Comparison of ENCODE assay signal across 14 mouse cellular contexts in genomic region chr5:118636399-118637369, GRCm38 (mm10).
DNase-seq lines count a peak whose midpoint lies in the region; ATAC-seq and TF ChIP-seq lines count a peak whose summit lies in the region.
"Had no signal": no experiment of that assay in that cellular context is flagged by ENCODE, and none has a peak within 500 bp of the region (broad histone marks: within the 10 kb centered on the region; RNA-seq: fewer than 3 reads in every experiment).

No protein-coding gene starts in this region.

- H3K4me2 ChIP-seq in myocyte (ENCODE audit: low read depth): no peak overlapping the region
- H3K4me2 ChIP-seq: liver, embryonic 11.5 days had no signal

- no peaks in the 10 kb centered on the region for H3K27me3 ChIP-seq in embryonic facial prominence, embryonic 10.5 days (replicated peaks; ENCODE audit: low read depth, poor library complexity, severe bottlenecking)
- H3K27me3 ChIP-seq in myocyte (ENCODE audit: control insufficient read depth, insufficient read depth, insufficient read length): no peaks in the 10 kb centered on the region
- H3K27me3 ChIP-seq: Patski had no signal

- H3K36me3 ChIP-seq in embryonic facial prominence, embryonic 10.5 days (replicated peaks): no peaks in the 10 kb centered on the region
- no peaks in the 10 kb centered on the region for H3K36me3 ChIP-seq in myocyte (ENCODE audit: control insufficient read depth, insufficient read depth)

- DNase-seq in gastrocnemius, adult 2 months: no peak
- DNase-seq in gastrocnemius, postnatal 25 days: no peak
- no peak for DNase-seq in embryonic facial prominence, embryonic 10.5 days (ENCODE audit: low spot score)
- DNase-seq in adrenal gland, adult (ENCODE audit: inconsistent age in 2 of 2, low spot score in 1 of 2): no peak
- no peak for DNase-seq in left cerebral cortex, postnatal 4 days
- DNase-seq in MN1 (ENCODE audit: low spot score): no peak
- DNase-seq: adrenal gland, adult 8-10 months; cerebellum, adult 2 months; heart, postnatal 10 days; right cerebral cortex, postnatal 4 days had no signal

- peak; percentile 56 for ATAC-seq in megakaryocyte, adult 5-6 weeks (ENCODE audit: poor library complexity, severe bottlenecking)
- ATAC-seq: Patski had no signal

- peaks cover 73% of the 10 kb centered on the region for H3K79me2 ChIP-seq in myocyte (ENCODE audit: control insufficient read depth, insufficient read depth)

- H3K27ac ChIP-seq in gastrocnemius, adult 2 months: peak overlapping the region; percentile 67; the same call in 1 of the 2 replicates
- H3K27ac ChIP-seq in embryonic facial prominence, embryonic 10.5 days (replicated peaks): peak overlapping the region; percentile 70

- no peak overlapping the region for H3K4me3 ChIP-seq in gastrocnemius, adult 2 months
- H3K4me3 ChIP-seq in embryonic facial prominence, embryonic 10.5 days: no peak overlapping the region
- H3K4me3 ChIP-seq in myocyte: no peak overlapping the region

- peaks cover 64% of the 10 kb centered on the region for H3K4me1 ChIP-seq in embryonic facial prominence, embryonic 10.5 days

- intact Hi-C loops in gastrocnemius, adult 2 months (cut with DNase I): no loop called here
- intact Hi-C loops in left cerebral cortex, postnatal 4 days (cut with DNase I): no loop called here

- H3K9me3 ChIP-seq in embryonic facial prominence, embryonic 10.5 days: no peaks in the 10 kb centered on the region

- no peak overlapping the region for H3ac ChIP-seq in myocyte (ENCODE audit: control insufficient read depth, insufficient read length)

- TF ChIP-seq POLR2A in myocyte (IDR thresholded peaks at IDR 0.05; ENCODE audit: insufficient read length, low read depth): no peak

- no peak for TF ChIP-seq CTCF in gastrocnemius, adult 2 months (IDR thresholded peaks at IDR 0.05)

- 85% methylated on average over 16 of the region's 16 CpGs for whole genome bisulfite sequencing in embryonic facial prominence, embryonic 10.5 days

TF ChIP-seq in myocyte, 11 proteins besides CTCF, POLR2A, EP300 and RAD21:
- TF ChIP-seq CEBPB (IDR thresholded peaks at IDR 0.05; ENCODE audit: insufficient read depth, poor library complexity, severe bottlenecking): 0 out of 2 replicates have a peak, but pooled peaks have one; percentile 16
- TF ChIP-seq POLR2AphosphoS2 (IDR thresholded peaks at IDR 0.05; ENCODE audit: insufficient read length, low read depth): no peak
